Mouse (Mus musculus) megakaryocyte, embryonic 14.5 days (primary cell): ENCODE data around the gene Setd7.

Experiments
- FLI1 ChIP-seq: IDR thresholded peaks from 2 replicates; pipeline ENCODE4 v1.6.1; 2012; ENCODE audit warnings: low read length, inconsistent platforms, mixed read lengths
- GATA1 ChIP-seq: IDR thresholded peaks from 3 replicates; pipeline ENCODE4 v1.6.1; 2012; ENCODE audit warnings: mixed read lengths, low read length, inconsistent platforms, borderline replicate concordance

- TF ChIP-seq GATA1, result no peak
- no peak for TF ChIP-seq FLI1
These were observed 20.0 kb downstream of the Setd7 start for GRCm38 (mm10) chr3:51540659-51541058.
